ENCODE assay signal across 12 mouse cellular contexts in genomic region chr14:120791828-120792554, GRCm38 (mm10).
DNase-seq lines count a peak whose midpoint lies in the region; ATAC-seq and TF ChIP-seq lines count a peak whose summit lies in the region.
"Had no signal": no experiment of that assay in that cellular context is flagged by ENCODE, and none has a peak within 500 bp of the region (broad histone marks: within the 10 kb centered on the region; RNA-seq: fewer than 3 reads in every experiment).

No protein-coding gene starts in this region.

- H3K4me2 ChIP-seq in forebrain, embryonic 14.5 days (ENCODE audit: low read length), result no peak overlapping the region
- H3K4me2 ChIP-seq: embryonic facial prominence, embryonic 15.5 days; hindbrain, embryonic 15.5 days had no signal

- no peak overlapping the region for H3K27ac ChIP-seq in layer of hippocampus, adult 2 months
- no peak overlapping the region for H3K27ac ChIP-seq in forebrain, embryonic 14.5 days (ENCODE audit: low read depth, low read length)
- H3K27ac ChIP-seq: embryonic facial prominence, embryonic 15.5 days; hindbrain, embryonic 15.5 days had no signal

- H3K9ac ChIP-seq in forebrain, embryonic 14.5 days (ENCODE audit: low read length), result no peak overlapping the region
- H3K9ac ChIP-seq: embryonic facial prominence, embryonic 15.5 days; hindbrain, embryonic 15.5 days had no signal

- peak; percentile 36 to 70 for DNase-seq in adrenal gland, adult (ENCODE audit: inconsistent age in 2 of 2, low spot score in 1 of 2)
- no peak for DNase-seq in adrenal gland, adult 8-10 months
- no peak for DNase-seq in layer of hippocampus, adult 2 months (ENCODE audit: low spot score in 2 of 2)
- DNase-seq in layer of hippocampus, postnatal 14 days (ENCODE audit: low spot score in 2 of 2), result no peak
- peak; percentile 14 for DNase-seq in embryo, embryonic 11 days
- no peak for DNase-seq in forebrain, embryonic 14.5 days (ENCODE audit: low spot score)
- DNase-seq in layer of hippocampus, adult 11-12 months (ENCODE audit: low spot score), result no peak
- DNase-seq: layer of hippocampus, adult 9-11 months; spleen, adult 18-20 months had no signal

- H3K27me3 ChIP-seq in E14TG2a.4 (ENCODE audit: insufficient read depth, low read length), result no peaks in the 10 kb centered on the region
- no peaks in the 10 kb centered on the region for H3K27me3 ChIP-seq in forebrain, embryonic 14.5 days (replicated peaks; ENCODE audit: control insufficient read depth, insufficient read depth, low read length)
- H3K27me3 ChIP-seq: embryonic facial prominence, embryonic 15.5 days; hindbrain, embryonic 15.5 days had no signal

- H3K36me3 ChIP-seq in E14TG2a.4 (ENCODE audit: insufficient read depth, low read length), result no peaks in the 10 kb centered on the region
- H3K36me3 ChIP-seq in forebrain, embryonic 14.5 days (ENCODE audit: control insufficient read depth, insufficient read depth, low read length), result no peaks in the 10 kb centered on the region
- H3K36me3 ChIP-seq: embryonic facial prominence, embryonic 15.5 days; hindbrain, embryonic 15.5 days had no signal

- H3K4me3 ChIP-seq in layer of hippocampus, adult 2 months, result no peak overlapping the region
- H3K4me3 ChIP-seq in E14TG2a.4 (replicated peaks; ENCODE audit: low read length), result no peak overlapping the region
- no peak overlapping the region for H3K4me3 ChIP-seq in forebrain, embryonic 14.5 days (ENCODE audit: low read depth, low read length)
- H3K4me3 ChIP-seq: embryonic facial prominence, embryonic 15.5 days; hindbrain, embryonic 15.5 days had no signal

- ATAC-seq in forebrain, embryonic 14.5 days, result no peak

- H3K4me1 ChIP-seq in E14TG2a.4 (replicated peaks; ENCODE audit: low read depth, low read length), result peaks cover 8% of the 10 kb centered on the region
- no peaks in the 10 kb centered on the region for H3K4me1 ChIP-seq in forebrain, embryonic 14.5 days (ENCODE audit: control insufficient read depth, insufficient read depth, low read length)
- H3K4me1 ChIP-seq: embryonic facial prominence, embryonic 15.5 days; hindbrain, embryonic 15.5 days had no signal

- WGBS in forebrain, embryonic 14.5 days, result 79% methylated on average over 4 of the region's 4 CpGs

- peak; percentile 79 for TF ChIP-seq CTCF in layer of hippocampus, adult 2 months (conservative IDR thresholded peaks at IDR 0.05)
- peak; percentile 86 for TF ChIP-seq CTCF in E14TG2a.4 (conservative IDR thresholded peaks at IDR 0.05; ENCODE audit: low read length)

- H3K9me3 ChIP-seq in E14TG2a.4 (ENCODE audit: low read length), result peaks cover 11% of the 10 kb centered on the region
- no peaks in the 10 kb centered on the region for H3K9me3 ChIP-seq in forebrain, embryonic 14.5 days (replicated peaks; ENCODE audit: control insufficient read depth, low read length)
- H3K9me3 ChIP-seq: embryonic facial prominence, embryonic 15.5 days; hindbrain, embryonic 15.5 days had no signal

Comparison
In these comparisons a context has a peak if more than half of its experiments do, and no peak if none do; other contexts are left out.
1. DNase-seq: peak in adrenal gland, adult (2 of 2) and embryo, embryonic 11 days (single experiment); none in adrenal gland, adult 8-10 months (single experiment), layer of hippocampus, adult 2 months (0 of 2), layer of hippocampus, postnatal 14 days (0 of 2), forebrain, embryonic 14.5 days (single experiment) and layer of hippocampus, adult 11-12 months (single experiment).